In the genomic region with DNA sequence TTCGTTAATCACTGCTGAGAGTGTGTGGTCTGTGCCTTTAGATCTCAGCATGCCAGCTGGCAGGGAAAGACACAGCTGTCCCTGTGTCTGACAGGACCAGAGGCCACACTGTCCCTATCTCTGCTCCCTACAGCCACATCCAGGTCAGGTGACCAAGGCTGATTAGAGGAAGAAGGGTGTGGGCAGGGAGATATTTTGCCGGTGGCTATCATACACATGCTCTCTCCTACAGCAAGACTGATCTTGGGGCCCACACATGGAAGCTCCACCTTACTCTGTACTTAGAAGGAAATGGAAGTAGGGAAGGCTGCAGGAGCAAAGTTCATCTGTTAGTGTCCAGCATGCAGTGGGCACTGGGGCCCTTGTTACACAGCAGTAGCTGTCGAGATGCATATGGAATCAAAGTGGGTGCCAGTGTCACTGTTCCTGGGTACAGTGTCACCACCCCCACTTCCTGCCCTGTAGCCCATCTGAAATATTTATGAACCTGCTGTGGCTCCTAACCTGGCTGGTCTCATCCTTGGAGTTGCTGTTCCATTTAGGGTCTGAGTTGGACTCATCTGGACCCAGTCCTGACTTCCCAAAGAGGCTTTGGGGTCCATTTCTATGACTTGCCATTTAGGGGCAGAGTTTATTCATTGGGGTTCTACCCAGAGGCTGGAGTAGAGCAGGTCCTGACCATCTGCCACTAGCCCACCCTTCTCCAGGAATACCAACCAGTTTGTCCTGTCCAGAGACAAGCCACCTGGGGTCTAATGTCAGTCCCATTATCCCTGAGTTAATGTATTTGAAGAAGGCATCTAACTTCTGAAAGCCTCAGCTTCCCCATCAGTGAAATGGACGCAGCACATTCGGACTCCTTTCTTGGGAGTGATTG, we compare ENCODE assay signal across 10 mouse cellular contexts. TPM values are rescaled to one million over a fixed set of nuclear protein-coding genes. Genes with fewer than 3 reads are reported as not detected.
A peak's percentile ranks its signal among the peaks of the same experiment; 100 is the strongest.
DNase-seq lines count a peak whose midpoint lies in the region; ATAC-seq and TF ChIP-seq lines count a peak whose summit lies in the region.
"Had no signal": no experiment of that assay in that cellular context is flagged by ENCODE, and none has a peak within 500 bp of the region (broad histone marks: within the 10 kb centered on the region; RNA-seq: fewer than 3 reads in every experiment).

No protein-coding gene starts in this region.

- no peak for TF ChIP-seq CTCF in bone marrow macrophage, adult 2 months (IDR thresholded peaks at IDR 0.05; ENCODE audit: low read depth, low read length)
- no peak for TF ChIP-seq CTCF in intestine, postnatal 0 days (IDR thresholded peaks at IDR 0.05; ENCODE audit: low read depth)

- no peak for DNase-seq in heart, postnatal 36 days
- peak; percentile 60 to 75 for DNase-seq in spleen, postnatal 10 days (ENCODE audit: low spot score in 2 of 2)
- DNase-seq in MN1 (ENCODE audit: low spot score) = no peak
- no peak for DNase-seq in left cerebral cortex, postnatal 14 days (ENCODE audit: low spot score in 2 of 2)

- H3K27me3 ChIP-seq in heart, embryonic 13.5 days (replicated peaks) = peaks cover 2% of the 10 kb centered on the region; the same call in 1 of the 2 replicates
- no peaks in the 10 kb centered on the region for H3K27me3 ChIP-seq in intestine, postnatal 0 days (replicated peaks; ENCODE audit: control insufficient read depth, insufficient read depth, low read length)
- H3K27me3 ChIP-seq: hindbrain, embryonic 12.5 days had no signal

- WGBS in heart, embryonic 13.5 days = 47% methylated on average over 5 of the region's 5 CpGs
- WGBS in intestine, postnatal 0 days = 21% methylated on average over 5 of the region's 5 CpGs

- H3K4me2 ChIP-seq in heart, embryonic 13.5 days = no peak overlapping the region
- peak overlapping the region; percentile 27 for H3K4me2 ChIP-seq in intestine, postnatal 0 days (replicated peaks; ENCODE audit: low read depth)
- H3K4me2 ChIP-seq: hindbrain, embryonic 12.5 days had no signal

- no peaks in the 10 kb centered on the region for H3K9me3 ChIP-seq in heart, embryonic 13.5 days
- no peaks in the 10 kb centered on the region for H3K9me3 ChIP-seq in intestine, postnatal 0 days (ENCODE audit: control insufficient read depth)
- H3K9me3 ChIP-seq: hindbrain, embryonic 12.5 days had no signal

- no peak overlapping the region for H3K27ac ChIP-seq in heart, embryonic 13.5 days (replicated peaks)
- 0 out of 2 replicates have a peak overlapping the region, but pooled peaks have one; percentile 4 for H3K27ac ChIP-seq in bone marrow macrophage, adult 2 months (ENCODE audit: insufficient read depth, low read depth, low read length)
- peak overlapping the region; percentile 79 for H3K27ac ChIP-seq in intestine, postnatal 0 days (ENCODE audit: low read depth, low read length)
- H3K27ac ChIP-seq: hindbrain, embryonic 12.5 days; macrophage had no signal

- no peaks in the 10 kb centered on the region for H3K36me3 ChIP-seq in heart, embryonic 13.5 days
- no peaks in the 10 kb centered on the region for H3K36me3 ChIP-seq in intestine, postnatal 0 days (ENCODE audit: control insufficient read depth, insufficient read depth)
- H3K36me3 ChIP-seq: hindbrain, embryonic 12.5 days had no signal

- ATAC-seq in heart, embryonic 13.5 days (ENCODE audit: extremely low read depth, insufficient number of reproducible peaks, low FRiP score, low TSS enrichment) = peak; percentile 46; the same call in 1 of the 2 replicates
- ATAC-seq in intestine, postnatal 0 days = peak; percentile 92
- ATAC-seq in activated CD4-positive, CD25-positive, alpha-beta regulatory T cell, adult 4 months = no peak

- H3K4me3 ChIP-seq in heart, embryonic 13.5 days = no peak overlapping the region
- H3K4me3 ChIP-seq in bone marrow macrophage, adult 2 months (ENCODE audit: insufficient read depth, low read length) = peak overlapping the region; percentile 12; the same call in 1 of the 2 replicates
- no peak overlapping the region for H3K4me3 ChIP-seq in intestine, postnatal 0 days (ENCODE audit: low read depth, low read length)
- H3K4me3 ChIP-seq: hindbrain, embryonic 12.5 days had no signal

- 0 out of 2 replicates have a peak overlapping the region, but pooled peaks have one; percentile 28 for H3K9ac ChIP-seq in heart, embryonic 13.5 days
- no peak overlapping the region for H3K9ac ChIP-seq in intestine, postnatal 0 days (ENCODE audit: low read depth, low read length)
- H3K9ac ChIP-seq: hindbrain, embryonic 12.5 days had no signal

- TF ChIP-seq POLR2A in bone marrow macrophage, adult 2 months (IDR thresholded peaks at IDR 0.05; ENCODE audit: borderline replicate concordance, low read depth, low read length) = no peak

- intact Hi-C loops in heart, postnatal 36 days (cut with DNase I) = no loop called here
- intact Hi-C loops in left cerebral cortex, postnatal 14 days (cut with DNase I) = no loop called here

- H3K4me1 ChIP-seq in heart, embryonic 13.5 days = peaks cover 21% of the 10 kb centered on the region
- peaks cover 33% of the 10 kb centered on the region for H3K4me1 ChIP-seq in bone marrow macrophage, adult 2 months (ENCODE audit: control insufficient read depth, insufficient read depth, low read length)
- no peaks in the 10 kb centered on the region; the same call in 1 of the 2 replicates for H3K4me1 ChIP-seq in intestine, postnatal 0 days (replicated peaks; ENCODE audit: control insufficient read depth, insufficient read depth, low read length)

RNA-seq across cellular contexts. Expression of gene Odc1, which starts 38.2 kb away (rescaled TPM):
- 142 and 152 TPM in 2 replicates for polyA plus RNA-seq in heart, embryonic 13.5 days (2015; fragmentation: Nextera tagmentation; extraction: Ambion mirVana)
- total RNA-seq in heart, postnatal 36 days (2021) = 10 to 100 TPM; 54.6 to 75.2 TPM
- 12.8 and 15.6 TPM in 2 replicates for polyA plus RNA-seq in bone marrow macrophage, adult 2 months (2012; ENCODE audit: insufficient read depth, insufficient read length, missing spikeins)
- 86.7 and 87.8 TPM in 2 replicates for polyA plus RNA-seq in intestine, postnatal 0 days (2015; fragmentation: Nextera tagmentation; extraction: Ambion mirVana)
- 10 to 100 TPM; 19.1 to 21.2 TPM for polyA plus RNA-seq in activated CD4-positive, CD25-positive, alpha-beta regulatory T cell, adult 4 months (2017; shearing (Covaris generic))
- 10 to 100 TPM; 51.0 to 56.8 TPM for total RNA-seq in left cerebral cortex, postnatal 14 days (2021)

Comparison
In these comparisons a context has a peak if more than half of its experiments do, and no peak if none do; other contexts are left out.
1. DNase-seq: peak in spleen, postnatal 10 days (2 of 2); none in heart, postnatal 36 days (0 of 2), MN1 (single experiment) and left cerebral cortex, postnatal 14 days (0 of 2).